Mouse (Mus musculus): ENCODE measurements around the gene Palm2. TPM values are rescaled to one million over a fixed set of nuclear protein-coding genes. Genes with fewer than 3 reads are reported as not detected.

The Palm2 gene
- polyA plus RNA-seq, 1 experiment from 2014 or later, result 2.6 TPM

- Histone ChIP-seq H3K4me1 (peaks cover 11% of the 10 kb centered on the region), H3K27ac (no peak overlapping the region), H3K9ac (no peak overlapping the region), H3K4me3 (no peak overlapping the region), H3K9me3 (no peaks in the 10 kb centered on the region), H3K27me3 (replicated peaks) (no peaks in the 10 kb centered on the region), H3K36me3 (no peaks in the 10 kb centered on the region), H3K4me2 (replicated peaks) (no peak overlapping the region)
- 89% methylated on average over 7 of the region's 7 CpGs for WGBS
- no peak for ATAC-seq (ENCODE audit: low FRiP score, low read depth)
Observed at GRCm38 (mm10) chr4:57704575-57704974, 270.5 kb downstream of the Palm2 start.

DNA sequence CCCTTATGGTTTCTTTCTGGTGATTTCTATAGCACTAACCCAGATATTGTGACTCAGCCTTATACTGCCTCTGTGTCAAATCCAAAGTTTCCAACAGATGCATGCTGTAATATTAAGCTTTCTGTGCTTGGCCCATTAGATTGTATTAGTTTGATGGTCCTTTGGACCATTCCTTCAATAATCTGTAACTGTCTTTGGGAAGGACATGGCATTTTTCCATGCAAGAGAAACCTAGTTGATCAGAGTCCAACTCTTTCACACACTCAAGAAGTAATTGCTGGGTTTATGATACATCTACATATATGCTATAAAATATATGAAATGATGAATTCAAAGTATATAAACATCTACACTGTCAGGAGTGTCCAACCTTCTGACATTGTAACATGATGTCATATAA lies 281.8 kb downstream of the Palm2 start:
- no peak overlapping the region for H3K4me3 ChIP-seq

DNA sequence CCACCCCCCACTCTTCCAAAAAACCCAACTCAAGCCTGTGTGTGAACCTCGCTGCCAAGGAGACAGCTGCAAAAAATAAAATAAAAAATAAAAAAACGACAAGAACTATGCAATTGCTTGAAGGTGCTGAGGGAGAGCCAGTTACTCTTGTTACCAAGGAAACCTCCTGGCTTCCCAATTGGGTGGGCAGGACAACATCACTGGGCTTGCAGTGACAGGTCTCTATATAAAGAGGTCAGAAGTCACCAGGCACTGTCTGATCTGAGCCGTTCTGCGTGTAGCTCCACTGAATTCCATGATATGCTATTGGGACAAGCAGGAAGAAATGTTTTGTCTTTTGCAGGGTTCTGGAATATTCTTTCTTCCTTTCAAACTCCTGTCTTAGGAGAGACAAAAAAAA lies 282.7 kb downstream of the Palm2 start:
- Histone ChIP-seq H3K27ac (no peak overlapping the region), H3K4me3 (no peak overlapping the region), H3K4me2 (replicated peaks) (no peak overlapping the region), H3K36me3 (no peaks in the 10 kb centered on the region), H3K9me3 (no peaks in the 10 kb centered on the region), H3K9ac (no peak overlapping the region), H3K27me3 (replicated peaks) (no peaks in the 10 kb centered on the region), H3K4me1 (0 out of 2 replicates have a peak, but pooled peaks cover 3% of the 10 kb centered on the region)
- ATAC-seq (ENCODE audit: low FRiP score, low read depth), result no peak
- 34% methylated on average over 4 of the region's 4 CpGs for WGBS

More for the DNA sequence above, 281.8 kb downstream of the Palm2 start:
- H3K9me3 ChIP-seq, result no peaks in the 10 kb centered on the region
- H3K9ac ChIP-seq, result no peak overlapping the region
- 0 out of 2 replicates have a peak, but pooled peaks cover 3% of the 10 kb centered on the region for H3K4me1 ChIP-seq
- no peak for ATAC-seq (ENCODE audit: low FRiP score, low read depth)
- no peak overlapping the region for H3K4me2 ChIP-seq (replicated peaks)
- H3K27me3 ChIP-seq (replicated peaks), result no peaks in the 10 kb centered on the region
- no peak overlapping the region for H3K27ac ChIP-seq
- no peaks in the 10 kb centered on the region for H3K36me3 ChIP-seq

- Histone ChIP-seq H3K4me2 (replicated peaks) (no peak within 1 kb of the TSS), H3K4me3 (no peak within 1 kb of the TSS), H3K27ac (no peak within 1 kb of the TSS), H3K27me3 (replicated peaks) (no peaks in the 10 kb centered on the region), H3K36me3 (no peaks in the 10 kb centered on the region), H3K9ac (no peak within 1 kb of the TSS), H3K4me1 (0 out of 2 replicates have a peak, but pooled peaks cover 3% of the 10 kb centered on the region), H3K9me3 (no peaks in the 10 kb centered on the region)
- WGBS, result 86% methylated on average over 9 of the region's 9 CpGs
- ATAC-seq (ENCODE audit: low FRiP score, low read depth), result no peak
Observed at GRCm38 (mm10) chr4:57717354-57717753, 283.3 kb downstream of the Palm2 start, which contains the start of gene Akap2. Gene Akap2 (plus strand): TSS chr4:57717657.

- 93% methylated on average over 1 of the region's 1 CpGs for WGBS
- Histone ChIP-seq H3K4me1 (0 out of 2 replicates have a peak, but pooled peaks cover 3% of the 10 kb centered on the region), H3K4me3 (no peak overlapping the region), H3K27me3 (replicated peaks) (no peaks in the 10 kb centered on the region), H3K9me3 (no peaks in the 10 kb centered on the region), H3K36me3 (no peaks in the 10 kb centered on the region), H3K27ac (no peak overlapping the region), H3K4me2 (replicated peaks) (no peak overlapping the region), H3K9ac (no peak overlapping the region)
- no peak for ATAC-seq (ENCODE audit: low FRiP score, low read depth)
Observed at GRCm38 (mm10) chr4:57719370-57719769, 285.3 kb downstream of the Palm2 start.

- H3K9me3 ChIP-seq, result no peaks in the 10 kb centered on the region
- no peak overlapping the region for H3K27ac ChIP-seq
- H3K4me2 ChIP-seq (replicated peaks), result no peak overlapping the region
- H3K9ac ChIP-seq, result no peak overlapping the region
- WGBS, result 51% methylated on average over 7 of the region's 7 CpGs
- no peaks in the 10 kb centered on the region for H3K27me3 ChIP-seq (replicated peaks)
- 0 out of 2 replicates have a peak, but pooled peaks cover 3% of the 10 kb centered on the region for H3K4me1 ChIP-seq
- H3K36me3 ChIP-seq, result no peaks in the 10 kb centered on the region
- H3K4me3 ChIP-seq, result no peak overlapping the region
- no peak for ATAC-seq (ENCODE audit: low FRiP score, low read depth)
Observed at GRCm38 (mm10) chr4:57720869-57721361, 286.9 kb downstream of the Palm2 start.

- 86% methylated on average over 4 of the region's 4 CpGs for WGBS
- no peaks in the 10 kb centered on the region for H3K4me1 ChIP-seq
- no peak overlapping the region for H3K4me2 ChIP-seq (replicated peaks)
Observed at GRCm38 (mm10) chr4:57722296-57722695, 288.2 kb downstream of the Palm2 start.

DNA sequence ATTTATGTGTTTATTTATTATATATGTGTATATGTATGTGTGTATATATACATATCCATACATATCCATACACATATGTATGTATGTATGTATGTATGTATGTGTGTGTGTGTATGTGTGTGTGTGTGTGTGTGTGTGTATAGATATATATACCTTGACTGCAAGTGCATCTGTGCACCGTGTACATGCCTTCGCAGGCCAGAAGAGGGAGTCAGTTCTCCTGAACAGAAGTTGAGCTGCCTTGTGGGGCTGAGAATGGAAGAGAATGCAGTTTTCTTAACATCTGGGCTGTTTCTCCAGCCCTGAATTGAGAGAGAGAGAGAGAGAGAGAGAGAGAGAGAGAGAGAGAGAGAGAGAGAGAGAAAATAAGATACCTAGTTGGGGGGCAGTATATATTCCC lies 289.6 kb downstream of the Palm2 start:
- Histone ChIP-seq H3K36me3 (no peaks in the 10 kb centered on the region), H3K27me3 (replicated peaks) (no peaks in the 10 kb centered on the region), H3K9ac (no peak overlapping the region), H3K4me3 (no peak overlapping the region), H3K4me2 (replicated peaks) (no peak overlapping the region), H3K9me3 (no peaks in the 10 kb centered on the region), H3K4me1 (no peaks in the 10 kb centered on the region), H3K27ac (no peak overlapping the region)
- 63% methylated on average over 2 of the region's 2 CpGs for WGBS
- ATAC-seq (ENCODE audit: low FRiP score, low read depth), result no peak

More at GRCm38 (mm10) chr4:57722296-57722695, 288.2 kb downstream of the Palm2 start:
- Histone ChIP-seq H3K9me3 (no peaks in the 10 kb centered on the region), H3K9ac (no peak overlapping the region), H3K27me3 (replicated peaks) (no peaks in the 10 kb centered on the region), H3K27ac (no peak overlapping the region), H3K4me3 (no peak overlapping the region), H3K36me3 (no peaks in the 10 kb centered on the region)
- ATAC-seq (ENCODE audit: low FRiP score, low read depth), result no peak

GRCm38 (mm10) chr4:57725569-57725968 lies 291.5 kb downstream of the Palm2 start:
- WGBS, result 90% methylated on average over 1 of the region's 1 CpGs
- H3K9ac ChIP-seq, result no peak overlapping the region
- ATAC-seq (ENCODE audit: low FRiP score, low read depth), result no peak
- no peaks in the 10 kb centered on the region for H3K4me1 ChIP-seq
- H3K36me3 ChIP-seq, result no peaks in the 10 kb centered on the region
- H3K9me3 ChIP-seq, result no peaks in the 10 kb centered on the region
- no peak overlapping the region for H3K27ac ChIP-seq
- H3K27me3 ChIP-seq (replicated peaks), result no peaks in the 10 kb centered on the region
- H3K4me2 ChIP-seq (replicated peaks), result no peak overlapping the region
- no peak overlapping the region for H3K4me3 ChIP-seq

- Histone ChIP-seq H3K4me2 (replicated peaks) (no peak overlapping the region), H3K27me3 (replicated peaks) (no peaks in the 10 kb centered on the region), H3K4me3 (no peak overlapping the region), H3K4me1 (no peaks in the 10 kb centered on the region), H3K9me3 (no peaks in the 10 kb centered on the region), H3K27ac (no peak overlapping the region), H3K36me3 (no peaks in the 10 kb centered on the region), H3K9ac (no peak overlapping the region)
- no peak for ATAC-seq (ENCODE audit: low FRiP score, low read depth)
- 85% methylated on average over 4 of the region's 4 CpGs for WGBS
Observed at GRCm38 (mm10) chr4:57728611-57729183, 294.6 kb downstream of the Palm2 start.

GRCm38 (mm10) chr4:57730047-57730446 lies 296.0 kb downstream of the Palm2 start:
- Histone ChIP-seq H3K9ac (no peak overlapping the region), H3K27me3 (replicated peaks) (no peaks in the 10 kb centered on the region), H3K4me3 (no peak overlapping the region), H3K36me3 (no peaks in the 10 kb centered on the region), H3K27ac (no peak overlapping the region), H3K9me3 (no peaks in the 10 kb centered on the region), H3K4me1 (no peaks in the 10 kb centered on the region), H3K4me2 (replicated peaks) (no peak overlapping the region)
- ATAC-seq (ENCODE audit: low FRiP score, low read depth), result no peak
- 90% methylated on average over 6 of the region's 6 CpGs for WGBS

- H3K27me3 ChIP-seq (replicated peaks), result no peaks in the 10 kb centered on the region
- H3K4me1 ChIP-seq, result no peaks in the 10 kb centered on the region
- no peak overlapping the region for H3K9ac ChIP-seq
- ATAC-seq (ENCODE audit: low FRiP score, low read depth), result no peak
- no peaks in the 10 kb centered on the region for H3K9me3 ChIP-seq
- H3K36me3 ChIP-seq, result no peaks in the 10 kb centered on the region
- H3K4me3 ChIP-seq, result no peak overlapping the region
- 85% methylated on average over 11 of the region's 11 CpGs for WGBS
- H3K27ac ChIP-seq, result no peak overlapping the region
- no peak overlapping the region for H3K4me2 ChIP-seq (replicated peaks)
Observed at GRCm38 (mm10) chr4:57730801-57731598, 297.0 kb downstream of the Palm2 start.

Measured in neural tube, embryonic 12.5 days (tissue).